Mouse (Mus musculus): ENCODE measurements around the gene Cd300lf.
A peak's percentile ranks its signal among the peaks of the same experiment; 100 is the strongest.

Cd300lf gene

DNA sequence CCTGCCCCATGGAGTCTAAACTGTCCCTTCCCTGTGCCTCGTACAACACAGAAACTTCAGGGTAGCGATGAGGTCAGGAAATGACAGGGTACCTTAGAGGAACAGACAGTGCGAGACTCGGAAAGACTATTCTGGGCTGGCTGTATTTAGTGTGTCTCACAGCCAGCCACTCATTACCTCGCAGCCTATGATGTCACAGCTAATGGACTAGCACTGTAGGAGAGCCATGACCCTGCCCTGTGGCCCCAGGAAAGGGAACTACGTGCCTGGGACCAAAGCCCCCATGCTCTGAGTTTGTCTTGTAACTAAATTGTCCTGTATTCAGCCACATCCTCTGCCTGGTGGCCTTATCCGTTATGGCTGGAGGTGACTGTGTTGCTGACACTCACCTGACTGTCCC lies 58.4 kb downstream of the Cd300lf start:
- DNase-seq: no peak

DNA sequence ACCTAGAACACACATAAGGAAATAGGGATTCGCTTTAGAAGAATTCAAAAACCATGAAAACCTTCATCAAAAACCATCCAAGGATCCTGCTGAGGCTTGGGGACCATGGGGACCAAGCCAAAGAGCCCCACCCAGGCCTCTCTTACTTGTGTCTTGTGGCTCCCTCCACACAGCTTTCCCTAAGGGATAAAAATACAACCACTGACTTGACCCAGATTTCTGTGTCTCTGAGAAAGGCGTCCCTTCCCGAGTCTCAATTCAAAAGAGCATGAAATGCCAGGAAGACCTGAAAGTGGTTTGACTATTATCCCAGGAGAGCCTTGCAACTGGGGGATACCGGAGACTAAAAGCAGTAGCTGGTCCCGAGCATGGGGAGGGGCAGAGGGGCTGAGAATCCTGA lies 60.8 kb downstream of the Cd300lf start:
- no peak for DNase-seq

DNA sequence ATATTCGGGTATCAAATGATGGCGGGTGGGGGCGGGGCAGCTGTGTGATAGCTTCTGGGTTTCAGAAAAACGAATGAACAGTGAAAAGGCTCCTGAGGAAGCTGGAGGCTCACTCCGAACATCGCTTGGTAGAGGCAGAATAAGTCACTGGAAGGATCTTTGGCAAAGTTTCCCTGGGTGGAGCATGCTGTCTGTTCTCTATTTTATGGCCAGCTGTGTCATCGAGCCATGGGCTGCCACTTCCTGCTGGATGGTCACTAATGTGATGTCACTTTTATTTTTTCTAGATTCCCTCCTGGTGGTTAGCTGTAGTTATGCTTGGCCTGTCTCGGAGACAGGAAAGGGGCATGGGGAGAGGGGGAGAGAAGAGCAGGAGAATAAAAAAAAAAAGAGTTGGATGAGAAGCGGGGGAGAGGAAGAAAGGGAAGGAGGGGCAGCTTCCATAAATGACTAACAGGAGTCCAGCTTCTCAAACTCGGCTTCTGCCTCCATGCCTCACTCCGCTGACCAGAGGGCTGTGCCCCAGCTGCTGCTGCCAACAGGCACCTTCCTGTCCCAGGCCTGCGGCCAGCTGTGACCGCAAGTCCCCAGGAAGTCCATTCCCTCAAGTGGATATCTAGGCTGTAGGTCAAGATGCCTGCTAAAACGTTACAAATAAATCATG lies 62.0 kb downstream of the Cd300lf start:
- DNase-seq: peak; percentile 98

DNA sequence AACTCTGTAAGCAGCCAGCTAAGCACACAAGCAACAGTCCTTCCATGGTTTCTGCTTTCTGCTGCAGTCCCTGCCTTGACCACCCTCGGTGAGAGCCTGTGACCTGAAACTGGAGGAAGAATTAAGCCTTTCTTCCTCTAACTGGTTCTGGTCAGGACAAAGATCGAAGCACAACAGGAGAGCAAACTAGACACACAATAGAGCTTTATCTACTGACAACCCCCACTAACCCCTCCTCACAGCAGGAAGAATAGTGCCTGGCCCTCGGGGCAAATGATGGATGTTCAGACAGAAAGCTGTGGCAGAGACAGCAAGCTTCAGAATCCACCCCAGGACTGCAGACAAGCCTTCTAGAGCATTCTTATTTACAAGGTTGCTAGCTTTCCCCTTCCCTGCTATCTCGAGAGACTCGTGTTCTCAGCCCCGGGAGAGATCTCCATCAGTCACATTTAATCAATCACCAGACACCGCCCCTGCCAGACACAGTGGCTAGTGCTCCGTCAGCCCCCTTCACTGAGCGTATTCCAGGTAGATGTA lies 62.7 kb downstream of the Cd300lf start:
- no peak for DNase-seq

DNA sequence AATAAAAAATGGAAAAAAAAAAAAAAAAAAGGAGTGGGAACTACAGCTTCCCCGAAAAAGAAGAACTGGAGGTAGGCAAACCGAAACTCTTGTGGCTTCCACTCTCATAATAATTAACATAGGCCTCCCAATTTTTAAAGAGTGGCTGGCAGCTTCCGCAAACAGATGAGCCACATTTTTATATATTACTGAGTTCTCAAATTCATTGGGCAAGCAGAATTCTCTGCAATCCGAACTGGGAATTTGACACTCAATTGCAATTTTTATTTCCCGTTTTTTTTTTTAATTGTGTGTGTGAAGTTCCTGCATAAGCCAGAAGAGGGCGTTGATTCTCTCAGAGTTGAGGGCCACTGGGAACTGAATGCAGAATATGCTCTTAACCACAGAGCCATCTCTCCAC lies 67.0 kb downstream of the Cd300lf start:
- DNase-seq: peak; percentile 91

Measured in heart, adult 11 months (tissue).